Mouse (Mus musculus): ENCODE data around the gene Mettl26.

DNA sequence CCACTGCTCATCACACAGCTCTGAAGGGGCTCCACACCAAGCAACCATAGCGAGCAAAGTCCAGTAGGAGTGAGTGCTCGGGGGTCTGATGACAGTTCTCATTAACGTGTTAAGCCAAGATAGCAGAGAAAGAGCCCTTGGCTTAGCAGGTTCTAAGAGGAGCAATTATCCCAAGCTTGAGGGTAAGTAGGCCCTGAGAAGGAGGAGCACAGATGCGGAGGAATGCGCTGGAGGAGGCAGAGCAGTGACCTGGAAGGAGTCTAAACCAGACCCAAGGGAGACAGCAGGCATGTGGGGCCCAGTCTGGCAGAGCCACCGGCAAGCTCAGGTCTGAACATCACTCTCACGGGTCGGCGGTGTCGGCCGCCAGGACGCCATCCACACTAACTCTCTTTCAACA lies 21.0 kb downstream of the Mettl26 start:
- TF ChIP-seq POLR2A (IDR thresholded peaks at IDR 0.05; ENCODE audit: insufficient read depth, low read depth, low read length) (no peak), EP300 (IDR thresholded peaks at IDR 0.05; ENCODE audit: insufficient read depth, low read depth, low read length) (no peak)

All from heart, adult 2 months (tissue).